Mouse (Mus musculus): ENCODE data around the gene Gm5728.
"Not testable (repeated sequence)": the region's sequence is repeated elsewhere in the genome, so short reads cannot be mapped to it uniquely, and the experiment has no call there.

Gene Gm5728

GRCm38 (mm10) chr7:20375310-20375709 lies at the start of gene Gm5728:
TSS of gene Gm5728 (minus strand) at chr7:20375410.
- in situ Hi-C loops (cut with MseI, MboI): not testable (repeated sequence)

- in situ Hi-C loops (cut with MseI, MboI): not testable (repeated sequence)
Measured at GRCm38 (mm10) chr7:20417642-20418041, 42.4 kb upstream of the Gm5728 start, which contains the start of gene Vmn1r100. TSS of gene Vmn1r100 (plus strand) at chr7:20417942.

- in situ Hi-C loops (cut with MseI, MboI): not testable (repeated sequence)
Measured at GRCm38 (mm10) chr7:20333965-20334364, 41.2 kb downstream of the Gm5728 start, which contains the start of gene Gm4133. TSS of gene Gm4133 (minus strand) at chr7:20334065.

Data from mouse trophoblast stem cell (cell line).